Mouse (Mus musculus) embryonic fibroblast, embryonic 13.5 days (primary cell): ENCODE measurements around the gene Dhx35.

Experiments
- CTCF ChIP-seq: IDR thresholded peaks from 2 replicates; pipeline ENCODE4 v1.5.1; 2011; ENCODE audit warnings: mild to moderate bottlenecking, control low read depth, low read length, moderate library complexity, borderline replicate concordance; ENCODE audit not compliant: insufficient read depth
- POLR2A ChIP-seq: IDR thresholded peaks from 2 replicates; pipeline ENCODE4 v1.6.1; 2011; ENCODE audit warnings: low read depth, mild to moderate bottlenecking, control low read depth, low read length, moderate library complexity

DNA sequence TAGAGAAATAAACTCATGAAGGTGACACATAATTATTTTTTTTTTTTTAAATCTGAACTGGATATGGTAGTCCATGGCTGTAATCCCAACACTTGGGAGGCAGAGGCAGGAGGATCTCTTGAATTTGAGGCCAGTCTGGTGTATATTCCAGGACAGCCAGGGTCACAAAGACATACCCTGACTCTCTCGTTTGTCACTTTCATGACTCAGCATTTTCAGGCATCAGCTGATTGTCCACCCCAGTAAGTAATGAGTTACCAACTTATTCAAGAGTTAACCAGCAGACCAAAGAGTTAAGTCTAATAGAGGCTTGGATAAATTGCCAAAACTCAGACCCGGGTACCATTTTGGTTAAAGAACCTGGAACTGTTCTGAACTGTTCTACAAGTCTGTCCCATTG is 1.3 kb downstream of the Dhx35 start:
- TF ChIP-seq CTCF (no peak), POLR2A (no peak)
